Mouse (Mus musculus): ENCODE data around the gene Tecta.

GRCm38 (mm10) chr9:42336575-42336974 lies 63.2 kb downstream of the Tecta start:
- TF ChIP-seq CTCF (IDR thresholded peaks at IDR 0.05; ENCODE audit: extremely low read depth, insufficient read length, insufficient replicate concordance, low read depth, low read length), result no peak
- TF ChIP-seq POLR2A (IDR thresholded peaks at IDR 0.05; ENCODE audit: low read depth, low read length), result no peak
